Mouse (Mus musculus) T-helper 2 cell (primary cell): ENCODE results near the gene Zfp512b.

Source experiments
- in situ Hi-C: fragments of 300-600 bp; cut with MboI, MseI; formaldehyde crosslinking; loops from one replicate; pipeline ENCODE4 v1.15.1; 2025; ENCODE audit warnings: high pct_unique_total_duplicates

Gene Zfp512b

DNA sequence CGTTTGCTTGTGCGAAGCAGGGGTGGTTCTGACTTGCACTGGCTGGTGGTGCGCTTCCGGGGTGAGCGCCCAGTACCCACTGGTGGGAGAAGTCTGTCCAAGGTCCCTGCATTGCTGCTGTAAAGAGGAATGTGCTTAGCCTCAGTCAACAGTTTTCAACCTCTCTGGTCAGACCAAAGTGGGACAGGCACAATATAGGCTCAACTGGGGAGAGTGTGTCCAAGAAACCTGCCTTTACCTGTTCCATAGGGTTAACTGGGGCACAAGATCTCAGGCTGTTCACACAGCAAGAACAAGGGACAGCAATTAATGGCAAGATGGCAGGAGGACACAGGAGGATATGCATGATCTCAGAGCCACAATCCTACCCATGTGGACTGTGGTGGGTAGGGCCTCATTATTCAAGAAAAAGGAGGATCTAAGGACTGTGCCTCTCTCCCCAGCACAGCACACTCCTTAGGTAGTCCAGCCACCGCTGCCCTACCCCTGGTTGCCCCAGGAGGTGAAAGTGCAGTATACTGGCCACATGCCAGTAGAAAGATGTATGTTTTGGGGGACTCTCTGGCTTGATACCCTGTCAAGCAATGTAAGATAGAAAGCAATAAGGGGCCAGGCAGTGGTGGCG lies 17.6 kb downstream of the Zfp512b start:
- in situ Hi-C loops, result loop anchor here (10.0 kb wide), 1 partner anchor 160 kb away; no protein-coding TSS in a partner anchor

DNA sequence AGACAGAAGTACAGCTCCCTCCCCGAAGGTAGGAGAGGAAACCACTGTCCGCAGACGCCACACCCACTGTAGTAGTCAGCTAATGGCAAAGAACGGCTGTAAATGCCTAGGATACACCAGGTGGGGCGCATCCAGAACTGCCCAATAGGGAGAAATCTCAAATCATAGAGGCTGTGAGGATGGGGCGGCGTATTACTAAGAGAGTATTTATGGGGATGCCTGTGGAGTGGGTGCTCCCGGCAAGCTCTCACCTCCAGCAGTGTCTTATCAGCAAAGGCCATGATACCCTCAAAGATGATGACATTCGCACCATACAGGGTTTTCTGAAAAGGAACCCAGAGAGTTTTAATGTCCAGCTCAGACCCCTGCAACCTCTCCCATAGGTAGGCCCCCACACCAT lies 18.6 kb downstream of the Zfp512b start:
- in situ Hi-C loops, result loop anchor here (10.0 kb wide), 1 partner anchor 159 kb away; no protein-coding TSS in a partner anchor

- in situ Hi-C loops, result loop anchor here (10.0 kb wide), 1 partner anchor 158 kb away; no protein-coding TSS in a partner anchor
These were observed 19.4 kb downstream of the Zfp512b start for GRCm38 (mm10) chr2:181572921-181573920.

DNA sequence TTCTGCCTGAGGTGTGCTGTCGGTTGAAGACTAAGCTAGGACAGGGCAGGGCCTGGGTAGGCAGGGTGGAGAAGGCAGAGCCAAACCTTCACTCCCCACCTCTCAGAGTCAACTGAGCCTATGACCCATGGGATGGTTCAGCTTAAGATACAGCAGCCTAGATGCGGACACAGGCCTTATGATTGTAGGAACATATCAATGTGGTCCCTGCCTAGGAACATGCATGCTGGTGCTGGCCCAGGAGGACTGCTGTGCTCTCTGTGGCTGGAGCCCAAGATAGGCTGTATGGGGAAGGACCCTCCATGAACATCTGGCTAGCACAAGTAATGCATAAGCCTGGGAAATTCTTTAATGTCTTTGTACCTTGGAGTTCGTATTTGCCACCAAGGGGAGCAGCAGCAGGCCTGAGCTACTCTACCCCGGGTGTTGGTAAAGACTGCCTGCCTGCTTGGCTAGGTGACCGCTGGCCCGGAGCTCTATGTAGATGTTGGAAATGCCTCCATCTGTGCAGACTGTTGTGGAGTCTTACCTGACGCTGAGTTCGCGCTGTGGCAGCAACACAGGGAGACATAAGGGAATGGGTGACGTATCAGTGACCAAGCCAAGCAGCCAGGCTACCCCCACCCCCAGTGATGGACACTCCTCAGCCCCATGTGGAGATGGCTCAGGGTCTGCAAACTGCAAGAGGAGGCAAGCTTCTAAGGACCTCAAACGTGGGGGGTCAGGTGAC lies 20.5 kb downstream of the Zfp512b start:
- in situ Hi-C loops, result loop anchor here (10.0 kb wide), 1 partner anchor 157 kb away; no protein-coding TSS in a partner anchor

GRCm38 (mm10) chr2:181570921-181571595 lies 21.5 kb downstream of the Zfp512b start:
- in situ Hi-C loops, result loop anchor here (10.0 kb wide), 1 partner anchor 156 kb away; no protein-coding TSS in a partner anchor

GRCm38 (mm10) chr2:181570375-181570774 lies 22.2 kb downstream of the Zfp512b start:
- in situ Hi-C loops, result loop anchor here (10.0 kb wide), 1 partner anchor 156 kb away; no protein-coding TSS in a partner anchor

DNA sequence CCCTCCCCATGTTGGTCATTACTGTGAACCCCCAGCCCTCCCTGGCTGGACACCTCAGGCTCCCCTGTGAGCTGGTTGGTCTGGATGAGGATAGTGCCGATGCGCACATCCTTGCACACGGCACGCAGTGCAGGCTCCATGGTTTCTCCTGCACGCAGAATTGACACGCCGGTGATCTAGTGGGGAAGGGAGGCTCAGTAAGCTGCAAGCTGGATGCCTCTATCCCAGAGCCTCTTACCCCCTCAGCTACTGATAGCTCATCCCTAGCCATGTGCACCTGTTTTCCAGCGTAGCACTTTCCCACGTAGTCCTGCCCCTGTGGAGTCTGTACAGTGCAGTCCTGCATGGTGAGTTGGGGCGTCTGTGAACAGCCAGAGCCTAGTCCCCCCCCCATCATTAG lies 22.7 kb downstream of the Zfp512b start:
- in situ Hi-C loops, result loop anchor here (10.0 kb wide), 1 partner anchor 155 kb away; no protein-coding TSS in a partner anchor

- in situ Hi-C loops, result no loop called here
These were observed 24.2 kb downstream of the Zfp512b start for GRCm38 (mm10) chr2:181568272-181569008.

- in situ Hi-C loops, result no loop called here
These were observed 25.3 kb downstream of the Zfp512b start for GRCm38 (mm10) chr2:181567338-181567737.

- in situ Hi-C loops, result no loop called here
These were observed 38.8 kb downstream of the Zfp512b start for GRCm38 (mm10) chr2:181553772-181554171.

GRCm38 (mm10) chr2:181550233-181550632 lies 42.4 kb downstream of the Zfp512b start:
- in situ Hi-C loops, result no loop called here

DNA sequence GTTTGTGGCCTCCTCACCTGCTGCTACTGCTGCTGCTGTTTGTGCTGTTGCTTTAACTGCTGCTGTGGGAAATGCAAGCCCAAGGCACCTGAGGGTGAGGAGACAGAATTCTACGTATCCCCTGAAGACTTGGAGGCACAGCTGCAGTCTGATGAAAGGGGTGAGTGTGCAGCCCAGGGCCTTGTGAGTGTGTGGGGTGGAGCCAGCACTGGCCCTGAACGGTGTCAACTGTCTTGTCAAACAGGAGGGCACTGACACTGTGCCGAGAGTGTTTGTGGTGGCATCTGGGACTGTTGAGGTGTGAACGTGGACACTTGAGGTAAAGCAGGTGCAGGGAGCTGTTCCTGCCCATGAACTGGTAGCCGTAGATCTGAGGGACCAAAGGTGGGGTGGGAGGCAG lies 43.9 kb downstream of the Zfp512b start:
- in situ Hi-C loops, result no loop called here

DNA sequence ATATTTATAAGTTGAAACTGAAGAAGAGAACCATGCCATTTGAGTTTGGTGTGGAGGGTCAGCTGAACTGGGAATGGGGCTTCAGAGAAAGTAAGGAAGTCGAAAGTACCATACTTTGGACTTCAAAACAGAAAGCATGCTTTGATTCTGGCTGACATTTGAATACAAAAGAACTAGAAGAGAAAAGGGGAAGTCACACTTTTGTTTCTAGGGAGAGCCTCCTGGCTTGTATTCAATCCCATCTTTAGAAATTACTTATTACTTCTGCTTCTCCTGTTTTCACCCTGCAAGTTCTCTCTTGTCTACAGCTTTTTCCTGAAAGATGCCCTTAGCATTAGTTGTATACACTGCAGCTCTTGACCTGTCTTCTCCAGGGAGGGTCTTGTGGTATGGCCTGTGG lies 44.4 kb downstream of the Zfp512b start:
- in situ Hi-C loops, result no loop called here

- in situ Hi-C loops, result no loop called here
These were observed 46.5 kb downstream of the Zfp512b start for GRCm38 (mm10) chr2:181546142-181546541.

DNA sequence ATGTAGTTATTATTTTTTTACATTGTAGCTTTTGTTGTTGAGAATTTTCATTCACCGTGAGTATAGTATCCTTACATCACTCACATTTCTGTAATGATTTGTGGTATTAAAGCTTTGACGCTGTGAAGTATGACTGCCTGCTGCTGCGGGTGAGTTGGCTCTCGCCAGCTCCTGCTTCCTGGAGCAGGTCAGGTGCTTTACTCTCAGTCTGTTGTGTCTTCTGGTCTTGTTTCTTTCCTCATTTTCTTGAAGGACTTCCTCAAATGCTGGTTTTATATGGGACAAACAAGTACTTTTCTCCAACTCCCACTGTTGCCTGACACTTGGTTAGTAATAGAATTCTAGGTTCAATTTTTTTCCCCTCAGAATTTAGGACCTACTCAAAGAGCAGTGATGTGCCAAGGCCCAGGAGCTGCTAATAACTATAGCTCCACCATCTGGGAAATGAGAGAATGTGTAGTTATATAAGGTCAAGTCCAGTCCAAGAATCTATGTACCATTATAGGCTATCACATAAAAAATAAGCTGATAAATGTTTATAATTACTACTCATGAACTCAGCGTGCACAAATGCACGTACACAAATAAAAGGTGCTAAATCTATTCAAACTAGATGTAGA lies 50.7 kb downstream of the Zfp512b start:
- in situ Hi-C loops, result no loop called here

DNA sequence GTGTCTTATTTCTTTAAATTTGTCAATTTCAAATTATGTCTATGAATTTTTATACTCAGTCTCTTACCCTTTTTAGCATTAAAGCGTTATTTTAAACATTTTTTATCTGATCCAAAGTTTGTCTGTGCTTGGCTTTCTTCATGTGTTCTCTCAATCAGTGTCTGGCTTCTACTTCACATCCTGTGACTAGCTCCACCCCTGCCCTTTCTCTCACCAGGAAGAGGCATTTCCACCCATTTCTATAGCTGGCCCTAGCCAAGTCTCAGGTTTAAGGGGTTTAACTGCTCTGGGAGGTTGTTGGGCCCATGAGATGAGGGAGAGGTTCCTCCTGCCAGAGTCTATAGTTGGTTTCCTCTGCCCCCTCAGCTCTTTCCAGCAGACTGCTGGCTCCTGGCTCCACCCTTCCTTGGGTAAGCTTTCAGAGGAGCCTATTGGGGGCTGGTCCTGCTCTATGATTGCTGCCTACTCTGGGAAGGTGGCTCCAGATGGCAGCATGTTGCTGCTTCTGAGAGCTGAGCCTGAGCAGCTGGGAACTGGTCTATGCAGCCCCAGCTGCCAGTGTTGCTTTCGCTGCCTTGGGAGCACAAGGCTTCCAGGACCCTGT lies 55.1 kb downstream of the Zfp512b start:
- in situ Hi-C loops, result no loop called here

DNA sequence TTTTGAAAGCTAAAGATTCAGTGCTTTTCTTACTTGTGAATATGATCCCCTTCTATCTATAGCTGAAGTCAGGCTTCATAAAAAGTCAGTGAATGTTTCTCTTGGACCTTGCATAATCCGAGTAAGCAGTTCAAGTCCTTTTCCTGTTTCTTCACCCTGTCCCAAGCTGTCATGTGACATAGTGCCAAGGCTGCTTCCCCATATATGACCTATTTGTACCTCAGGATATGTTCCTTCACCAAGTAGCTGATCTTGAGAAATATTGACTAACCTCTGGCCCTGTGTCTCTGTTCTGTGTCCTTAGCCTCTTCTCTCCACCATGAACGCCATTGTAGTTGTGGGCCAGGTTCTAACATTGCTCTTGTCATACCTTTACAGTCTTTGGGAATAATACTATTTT lies 56.2 kb downstream of the Zfp512b start:
- in situ Hi-C loops, result no loop called here

DNA sequence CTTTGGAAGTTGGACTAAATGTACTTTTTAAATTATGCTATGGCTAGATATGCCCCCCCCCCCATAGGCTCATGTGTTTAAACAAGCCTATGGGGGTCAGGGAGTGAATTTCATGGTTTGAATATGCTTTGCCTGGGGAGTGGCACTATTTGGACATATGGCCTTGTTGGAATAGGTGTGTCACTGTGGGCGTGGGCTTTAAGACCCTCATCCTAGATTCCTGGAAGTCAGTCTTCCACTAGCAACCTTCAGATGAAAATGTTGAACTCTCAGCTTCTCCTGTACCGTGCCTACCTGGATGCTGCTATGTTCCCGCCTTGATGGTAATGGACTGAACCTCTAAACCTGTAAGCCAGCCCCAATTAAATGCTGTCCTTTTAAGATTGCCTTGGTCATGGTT lies 60.0 kb downstream of the Zfp512b start:
- in situ Hi-C loops, result no loop called here
